Mouse (Mus musculus) small intestine, adult 2 months (tissue): ENCODE measurements at regions not wholly inside any gene's neighbourhood (a gene's known extent, or its start where the extent isn't known, plus 50 kb on each side); places are given as distances from the start of the nearest gene placed in this dataset.

Source experiments
- CTCF ChIP-seq: fragments of 200-500 bp; IDR thresholded peaks from 2 replicates; pipeline ENCODE4 v1.5.1; 2012; ENCODE audit warnings: low read depth, mild to moderate bottlenecking, control low read depth, inconsistent platforms, low read length, moderate library complexity, mixed read lengths; ENCODE audit not compliant: insufficient replicate concordance, insufficient read length; ENCODE audit errors: extremely low read depth
- POLR2A ChIP-seq: fragments of 200-500 bp; IDR thresholded peaks from 2 replicates; pipeline ENCODE4 v1.6.1; 2012; ENCODE audit warnings: low read depth, mild to moderate bottlenecking, control low read depth, inconsistent platforms, low read length, moderate library complexity

- no peak for TF ChIP-seq POLR2A
- TF ChIP-seq CTCF, result no peak
These were observed 1046.2 kb upstream of the Lrrc6 start for GRCm38 (mm10) chr15:67546896-67547400.
